Mouse (Mus musculus): ENCODE measurements around the gene Strada. TPM values are rescaled to one million over a fixed set of nuclear protein-coding genes. Genes with fewer than 3 reads are reported as not detected.

Gene Strada
- polyA plus RNA-seq, 1 experiment from 2014 or later, result 32.2 TPM

DNA sequence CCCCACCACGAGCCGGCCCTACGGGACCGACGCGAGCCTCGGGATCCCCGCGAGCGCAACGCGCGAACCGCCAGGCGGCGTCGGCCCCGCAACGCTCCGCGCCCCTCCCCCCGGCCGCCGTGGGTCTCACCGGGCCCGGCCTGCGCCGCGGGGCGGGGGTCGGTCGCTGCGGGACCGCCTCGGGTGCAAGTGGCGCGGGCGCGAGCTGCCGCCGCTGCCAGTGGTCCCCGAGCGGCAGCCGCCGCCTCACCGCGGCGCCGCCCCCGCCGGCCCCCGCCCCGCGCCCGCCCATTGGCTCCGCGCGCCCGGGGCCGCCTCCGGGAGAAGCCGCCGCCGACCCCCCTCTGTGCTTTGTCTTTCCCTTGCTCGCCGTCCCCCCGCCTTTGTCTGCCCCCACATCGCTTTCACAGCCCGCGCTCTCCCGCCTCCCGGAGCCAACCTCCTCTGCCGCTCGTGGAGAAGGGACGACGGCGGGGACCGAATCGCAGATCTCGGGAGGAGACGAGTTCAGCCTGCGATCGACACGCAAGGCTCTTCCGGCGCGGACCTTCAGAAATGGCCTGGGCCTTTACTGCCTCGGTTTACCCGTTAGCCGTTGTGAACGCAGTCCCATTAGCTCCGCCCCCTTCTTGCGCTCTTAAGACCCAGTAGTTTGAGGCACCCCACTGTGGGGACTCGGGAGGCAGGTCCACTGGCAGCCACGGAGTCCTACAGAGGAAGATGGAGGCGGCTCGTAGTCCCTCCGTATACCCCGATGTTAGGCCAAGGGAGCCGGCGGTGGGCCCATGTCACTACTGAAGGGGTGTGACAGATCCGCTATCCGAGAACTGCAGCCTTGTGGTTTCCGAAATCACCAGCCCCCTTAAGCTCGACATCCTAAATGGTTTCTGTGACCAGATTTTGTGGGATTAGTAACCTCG lies 41.8 kb downstream of the Strada start:
- Histone ChIP-seq H3K4me3 (peak overlapping the region; percentile 86), H3K9me3 (no peaks in the 10 kb centered on the region), H3K4me2 (replicated peaks) (peak overlapping the region; percentile 79), H3K27me3 (no peaks in the 10 kb centered on the region), H3K36me3 (peaks cover 39% of the 10 kb centered on the region), H3K4me1 (peaks cover 43% of the 10 kb centered on the region), H3K27ac (replicated peaks) (peak overlapping the region; percentile 97), H3K9ac (replicated peaks) (peak overlapping the region; percentile 97)
- under 1% methylated on average over 97 of the region's 106 CpGs for WGBS
- ATAC-seq (replicated peaks), result peak; percentile 66

DNA sequence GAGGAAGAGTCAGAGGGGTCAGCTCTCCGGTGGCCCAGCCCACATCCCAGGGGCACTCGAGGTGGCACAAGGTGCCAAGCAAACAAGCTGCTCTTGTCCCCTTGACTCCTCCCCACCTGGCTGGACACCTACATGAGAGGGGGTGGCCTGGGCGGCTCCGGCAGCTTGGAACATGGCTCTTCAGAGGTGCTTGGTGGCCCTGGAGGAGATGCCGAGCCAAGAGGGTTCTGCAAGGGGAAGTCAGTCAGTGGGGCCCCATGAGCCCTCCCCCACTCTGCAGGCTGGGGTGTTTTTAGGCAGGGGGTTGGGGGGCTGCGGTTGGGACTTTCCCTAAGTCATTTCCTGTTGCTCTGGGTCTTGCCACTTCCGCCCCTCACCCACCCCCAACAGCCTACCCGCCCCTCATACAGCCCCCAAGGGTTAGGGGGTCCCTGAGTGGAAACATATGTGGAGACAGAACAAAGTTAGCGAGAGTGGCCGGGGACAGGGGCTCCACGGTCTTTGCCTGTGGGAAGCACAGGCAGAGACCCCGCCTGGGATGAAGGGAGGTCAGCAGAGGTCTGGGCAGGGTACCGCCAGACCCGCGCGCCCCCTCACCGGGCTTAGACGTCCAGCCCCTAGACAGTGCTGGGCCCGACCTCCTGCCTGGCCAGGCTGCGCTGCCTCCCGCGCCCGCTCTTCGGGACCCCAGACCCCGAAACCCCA lies 42.6 kb downstream of the Strada start:
- Histone ChIP-seq H3K4me3 (peak overlapping the region; percentile 86), H3K4me2 (replicated peaks) (peak overlapping the region; percentile 79), H3K36me3 (peaks cover 37% of the 10 kb centered on the region), H3K9me3 (no peaks in the 10 kb centered on the region), H3K27ac (replicated peaks) (peak overlapping the region; percentile 97), H3K4me1 (peaks cover 43% of the 10 kb centered on the region), H3K27me3 (no peaks in the 10 kb centered on the region), H3K9ac (replicated peaks) (peak overlapping the region; percentile 97)
- peak; percentile 60 for ATAC-seq (replicated peaks)
- WGBS, result under 1% methylated on average over 24 of the region's 25 CpGs

- 33% methylated on average over 9 of the region's 9 CpGs for WGBS
- Histone ChIP-seq H3K4me2 (replicated peaks) (peak overlapping the region; percentile 79), H3K27ac (replicated peaks) (peak overlapping the region; percentile 97), H3K4me3 (peak overlapping the region; percentile 86), H3K9me3 (no peaks in the 10 kb centered on the region), H3K9ac (replicated peaks) (peak overlapping the region; percentile 97), H3K27me3 (no peaks in the 10 kb centered on the region), H3K36me3 (peaks cover 37% of the 10 kb centered on the region), H3K4me1 (peaks cover 43% of the 10 kb centered on the region)
- ATAC-seq (replicated peaks), result 0 out of 2 replicates have a peak, but pooled peaks have one; percentile 1
Measured at GRCm38 (mm10) chr11:106158930-106159215, 43.1 kb downstream of the Strada start.

DNA sequence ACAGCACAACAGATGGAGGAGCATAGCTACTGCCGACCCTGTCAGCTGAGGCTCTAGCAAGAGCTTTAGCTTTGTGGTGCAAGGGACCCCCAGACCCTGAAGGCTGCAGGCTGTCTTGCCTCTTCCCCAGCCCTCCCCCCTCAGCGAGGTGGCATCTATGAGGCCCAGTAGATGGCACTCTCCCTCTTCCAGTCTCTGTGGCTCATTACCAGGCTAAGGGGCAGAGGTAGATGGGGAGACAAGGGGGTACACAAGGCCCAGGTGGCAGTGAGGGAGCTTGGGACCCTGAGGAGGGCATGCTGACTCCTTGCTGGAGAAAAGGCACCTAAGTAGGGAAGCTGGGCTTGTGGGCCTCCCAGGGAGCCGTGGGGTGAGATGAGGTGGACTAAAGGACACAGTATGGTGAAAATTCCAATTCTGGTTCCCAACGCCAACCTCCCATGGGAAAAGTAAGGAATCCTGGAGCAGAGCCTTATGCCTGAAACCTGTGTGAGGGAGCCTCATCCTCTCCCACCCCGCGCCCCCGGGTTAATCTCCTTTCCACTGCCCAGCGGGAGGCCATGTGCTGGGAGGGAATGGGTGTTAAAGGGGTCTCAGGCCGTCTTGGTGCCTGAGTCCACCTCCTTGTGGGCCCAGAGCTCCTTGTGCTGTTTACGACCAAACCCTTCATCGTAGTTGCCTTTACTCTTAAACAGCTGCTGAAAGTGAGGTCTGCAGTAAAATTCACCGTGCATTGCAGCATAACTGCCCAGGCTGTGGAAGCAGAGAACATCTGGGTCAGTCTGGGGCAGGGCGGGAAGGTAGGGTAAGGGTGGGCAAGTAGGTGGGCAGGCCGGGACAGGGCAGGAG lies 43.7 kb downstream of the Strada start:
- H3K4me3 ChIP-seq, result peak overlapping the region; percentile 86
- peaks cover 43% of the 10 kb centered on the region for H3K4me1 ChIP-seq
- H3K36me3 ChIP-seq, result peaks cover 36% of the 10 kb centered on the region
- 51% methylated on average over 14 of the region's 14 CpGs for WGBS
- peak overlapping the region; percentile 97 for H3K27ac ChIP-seq (replicated peaks)
- H3K9ac ChIP-seq (replicated peaks), result peak overlapping the region; percentile 97
- no peaks in the 10 kb centered on the region for H3K27me3 ChIP-seq
- H3K9me3 ChIP-seq, result no peaks in the 10 kb centered on the region
- H3K4me2 ChIP-seq (replicated peaks), result peak overlapping the region; percentile 79
- ATAC-seq (replicated peaks), result no peak

DNA sequence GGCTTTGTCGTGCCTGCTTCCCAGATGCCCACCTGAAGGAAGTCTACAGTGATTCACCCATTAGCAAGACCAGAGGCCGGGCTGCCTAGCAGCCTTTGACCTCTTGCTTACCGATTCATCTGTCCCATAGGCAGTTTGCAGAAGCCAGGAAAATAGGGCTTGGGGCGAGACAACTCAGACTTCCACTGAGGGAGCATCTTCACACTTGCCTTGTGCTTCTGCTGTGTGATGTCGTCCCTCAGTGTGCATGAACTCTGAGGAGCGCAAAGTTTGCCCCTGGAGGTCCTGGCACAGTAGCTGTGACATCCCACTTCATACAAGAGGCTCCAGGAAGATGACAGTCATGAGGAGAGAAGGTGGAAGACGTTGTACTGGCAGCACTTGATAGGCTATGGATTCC lies 44.8 kb downstream of the Strada start:
- Histone ChIP-seq H3K36me3 (peaks cover 43% of the 10 kb centered on the region), H3K27me3 (no peaks in the 10 kb centered on the region), H3K4me3 (no peak overlapping the region), H3K4me1 (peaks cover 43% of the 10 kb centered on the region), H3K9ac (replicated peaks) (no peak overlapping the region), H3K4me2 (replicated peaks) (no peak overlapping the region), H3K27ac (replicated peaks) (no peak overlapping the region), H3K9me3 (no peaks in the 10 kb centered on the region)
- no peak for ATAC-seq (replicated peaks)
- WGBS, result 94% methylated on average over 7 of the region's 7 CpGs

DNA sequence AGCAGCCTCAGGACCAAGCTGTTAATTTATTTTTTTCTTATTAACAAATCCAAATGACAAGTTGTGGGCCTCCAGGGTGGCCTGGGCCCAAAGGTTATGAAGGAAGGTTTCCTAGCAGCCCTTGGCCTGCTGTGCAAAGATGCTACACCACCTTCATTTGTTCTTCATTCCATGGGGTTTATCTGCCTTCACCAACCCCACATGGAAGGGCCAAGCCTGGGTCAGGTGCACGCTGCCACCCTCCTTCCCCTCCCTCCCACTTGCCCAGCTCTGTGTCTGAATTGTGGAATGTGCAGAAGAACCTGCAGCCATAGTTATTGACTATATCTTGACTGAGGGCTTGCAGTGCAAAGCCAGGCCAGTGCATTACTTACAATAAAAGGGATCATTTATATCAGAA lies 45.7 kb downstream of the Strada start:
- H3K36me3 ChIP-seq, result peaks cover 52% of the 10 kb centered on the region
- H3K9me3 ChIP-seq, result no peaks in the 10 kb centered on the region
- H3K4me2 ChIP-seq (replicated peaks), result no peak overlapping the region
- WGBS, result 93% methylated on average over 1 of the region's 1 CpGs
- H3K27ac ChIP-seq (replicated peaks), result no peak overlapping the region
- no peak overlapping the region for H3K4me3 ChIP-seq
- ATAC-seq (replicated peaks), result no peak
- no peaks in the 10 kb centered on the region for H3K27me3 ChIP-seq
- H3K9ac ChIP-seq (replicated peaks), result no peak overlapping the region
- H3K4me1 ChIP-seq, result peaks cover 36% of the 10 kb centered on the region

DNA sequence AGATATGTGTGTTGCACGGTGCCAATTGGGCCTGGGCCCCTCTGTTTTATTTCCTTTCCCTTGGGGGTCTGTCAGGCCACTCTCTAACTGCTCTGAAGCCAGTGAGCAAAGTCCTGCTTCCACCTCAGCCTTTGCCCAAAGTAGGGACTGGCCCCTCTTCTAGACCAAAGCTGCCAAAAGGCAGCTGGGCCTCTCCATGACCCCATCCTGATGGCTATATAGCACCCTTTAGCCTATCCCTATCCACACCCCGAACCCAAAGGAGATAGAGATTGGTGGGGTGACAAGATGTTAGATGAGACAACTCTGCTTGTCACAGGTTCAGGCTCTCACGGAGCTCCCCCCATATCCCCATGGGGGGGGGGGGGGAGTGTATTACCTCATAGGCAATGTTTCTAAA lies 46.2 kb downstream of the Strada start:
- ATAC-seq (replicated peaks), result no peak
- Histone ChIP-seq H3K27me3 (no peaks in the 10 kb centered on the region), H3K27ac (replicated peaks) (peak overlapping the region; percentile 46; the same call in 1 of the 2 replicates), H3K36me3 (peaks cover 56% of the 10 kb centered on the region), H3K4me1 (peaks cover 31% of the 10 kb centered on the region), H3K9me3 (no peaks in the 10 kb centered on the region), H3K4me3 (no peak overlapping the region), H3K9ac (replicated peaks) (no peak overlapping the region), H3K4me2 (replicated peaks) (no peak overlapping the region)
- 77% methylated on average over 3 of the region's 3 CpGs for WGBS

DNA sequence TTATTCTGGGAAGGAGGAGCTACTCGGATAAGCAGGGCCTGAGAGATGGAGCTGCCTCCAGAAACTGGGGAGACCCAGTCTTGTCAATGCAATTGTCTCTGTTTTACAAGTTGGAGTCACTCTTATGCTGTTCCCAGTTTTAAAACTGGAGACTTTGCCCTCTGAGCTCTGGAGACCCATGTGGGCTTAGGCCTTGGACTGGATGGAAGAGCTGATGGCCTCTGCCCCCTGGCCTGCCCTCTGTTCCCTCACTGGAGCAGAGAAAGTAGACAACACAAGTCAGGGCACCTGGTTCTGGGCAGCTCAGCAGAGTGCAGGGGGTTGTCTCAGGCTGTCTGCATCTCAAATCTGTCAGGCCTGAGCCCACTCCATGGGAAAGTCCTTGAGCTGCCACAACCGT lies 47.2 kb downstream of the Strada start:
- no peak for ATAC-seq (replicated peaks)
- no peak overlapping the region for H3K4me2 ChIP-seq (replicated peaks)
- H3K27ac ChIP-seq (replicated peaks), result peak overlapping the region; percentile 14; the same call in 1 of the 2 replicates
- H3K4me3 ChIP-seq, result no peak overlapping the region
- H3K9me3 ChIP-seq, result no peaks in the 10 kb centered on the region
- 84% methylated on average over 2 of the region's 2 CpGs for WGBS
- no peak overlapping the region for H3K9ac ChIP-seq (replicated peaks)
- H3K36me3 ChIP-seq, result peaks cover 66% of the 10 kb centered on the region
- H3K4me1 ChIP-seq, result peaks cover 28% of the 10 kb centered on the region
- H3K27me3 ChIP-seq, result no peaks in the 10 kb centered on the region

DNA sequence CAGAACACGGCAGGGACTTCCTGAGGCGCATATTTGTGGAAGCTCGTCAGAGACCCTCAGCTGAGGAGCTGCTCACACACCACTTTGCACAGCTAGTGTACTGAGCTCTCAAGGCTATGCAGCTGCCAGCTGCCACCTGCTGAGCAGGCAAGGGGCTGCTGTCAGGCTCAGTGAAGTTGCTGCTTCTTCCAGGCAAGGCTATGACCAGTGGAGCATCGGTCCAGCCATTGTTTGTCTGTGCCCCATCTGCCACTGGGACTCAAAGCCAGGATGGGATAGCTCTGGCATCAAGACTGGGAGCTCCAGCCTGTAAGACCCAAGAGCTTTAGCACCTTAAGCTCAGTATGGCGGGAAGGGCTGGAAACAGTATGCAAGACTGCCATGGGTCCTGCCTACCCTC lies 47.9 kb downstream of the Strada start:
- Histone ChIP-seq H3K4me2 (replicated peaks) (no peak overlapping the region), H3K27me3 (no peaks in the 10 kb centered on the region), H3K4me1 (peaks cover 24% of the 10 kb centered on the region), H3K9ac (replicated peaks) (no peak overlapping the region), H3K4me3 (no peak overlapping the region), H3K9me3 (no peaks in the 10 kb centered on the region), H3K27ac (replicated peaks) (0 out of 2 replicates have a peak overlapping the region, but pooled peaks have one; percentile 14), H3K36me3 (peaks cover 73% of the 10 kb centered on the region)
- ATAC-seq (replicated peaks), result no peak
- WGBS, result 74% methylated on average over 5 of the region's 5 CpGs

GRCm38 (mm10) chr11:106152132-106152531 lies 49.8 kb downstream of the Strada start:
- Histone ChIP-seq H3K4me3 (no peak overlapping the region), H3K27me3 (no peaks in the 10 kb centered on the region), H3K36me3 (peaks cover 83% of the 10 kb centered on the region), H3K9ac (replicated peaks) (no peak overlapping the region), H3K4me2 (replicated peaks) (no peak overlapping the region), H3K27ac (replicated peaks) (no peak overlapping the region), H3K9me3 (no peaks in the 10 kb centered on the region), H3K4me1 (0 out of 2 replicates have a peak, but pooled peaks cover 4% of the 10 kb centered on the region)
- no peak for ATAC-seq (replicated peaks)
- 82% methylated on average over 8 of the region's 8 CpGs for WGBS

GRCm38 (mm10) chr11:106151219-106151618 lies 50.7 kb downstream of the Strada start:
- Histone ChIP-seq H3K27ac (replicated peaks) (no peak overlapping the region), H3K9ac (replicated peaks) (no peak overlapping the region), H3K27me3 (no peaks in the 10 kb centered on the region), H3K4me3 (no peak overlapping the region), H3K36me3 (peaks cover 81% of the 10 kb centered on the region), H3K9me3 (no peaks in the 10 kb centered on the region), H3K4me1 (0 out of 2 replicates have a peak, but pooled peaks cover 3% of the 10 kb centered on the region), H3K4me2 (replicated peaks) (no peak overlapping the region)
- ATAC-seq (replicated peaks), result no peak
- 94% methylated on average over 3 of the region's 3 CpGs for WGBS
